In genomic region chr5:104373648-104374307, GRCm38 (mm10) we compare ENCODE assay signal across 29 mouse cellular contexts. TPM values are rescaled to one million over a fixed set of nuclear protein-coding genes. Genes with fewer than 3 reads are reported as not detected.
A peak's percentile ranks its signal among the peaks of the same experiment; 100 is the strongest.
DNase-seq lines count a peak whose midpoint lies in the region; ATAC-seq and TF ChIP-seq lines count a peak whose summit lies in the region.
"Had no signal": no experiment of that assay in that cellular context is flagged by ENCODE, and none has a peak within 500 bp of the region (broad histone marks: within the 10 kb centered on the region; RNA-seq: fewer than 3 reads in every experiment).

No protein-coding gene starts in this region.

- TF ChIP-seq POLR2A in myocyte (IDR thresholded peaks at IDR 0.05; ENCODE audit: insufficient read length, low read depth) = no peak

- no peaks in the 10 kb centered on the region for H3K79me2 ChIP-seq in myocyte (ENCODE audit: control insufficient read depth, insufficient read depth)

- no peak overlapping the region for H3K4me2 ChIP-seq in kidney, embryonic 15.5 days
- H3K4me2 ChIP-seq in lung, embryonic 14.5 days = no peak overlapping the region
- H3K4me2 ChIP-seq in embryonic facial prominence, embryonic 12.5 days (replicated peaks) = no peak overlapping the region
- H3K4me2 ChIP-seq in myocyte (ENCODE audit: low read depth) = peak overlapping the region; percentile 68
- H3K4me2 ChIP-seq: forebrain, embryonic 12.5 days; heart, embryonic 11.5 days; intestine, embryonic 15.5 days; midbrain, embryonic 13.5 days had no signal

- peak; percentile 52 for ATAC-seq in kidney, embryonic 15.5 days (replicated peaks; ENCODE audit: low FRiP score)
- peak; percentile 31; the same call in 1 of the 2 replicates for ATAC-seq in lung, embryonic 14.5 days (ENCODE audit: insufficient read depth)
- ATAC-seq in embryonic facial prominence, embryonic 12.5 days (ENCODE audit: insufficient number of reproducible peaks, insufficient read depth, low FRiP score, low TSS enrichment) = 0 out of 2 replicates have a peak, but pooled peaks have one; percentile 28
- ATAC-seq: hindbrain, embryonic 16.5 days; midbrain, embryonic 13.5 days had no signal

- no peak for TF ChIP-seq CTCF in lung, embryonic 14.5 days (IDR thresholded peaks at IDR 0.05; ENCODE audit: low read depth)

- no peak for DNase-seq in kidney, postnatal 25 days
- DNase-seq in lung, embryonic 14.5 days = no peak
- DNase-seq in lung, postnatal 4 days = no peak
- DNase-seq in gastrocnemius, postnatal 10 days = no peak
- DNase-seq: cerebellum, adult 11 months; thymus, postnatal 25 days had no signal

- 0 out of 2 replicates have a peak overlapping the region, but pooled peaks have one; percentile 19 for H3K27ac ChIP-seq in kidney, embryonic 15.5 days
- 0 out of 2 replicates have a peak overlapping the region, but pooled peaks have one; percentile 12 for H3K27ac ChIP-seq in lung, embryonic 14.5 days (ENCODE audit: low read depth)
- no peak overlapping the region for H3K27ac ChIP-seq in embryonic facial prominence, embryonic 12.5 days
- H3K27ac ChIP-seq: forebrain, embryonic 12.5 days; hindbrain, embryonic 10.5 days; intestine, embryonic 15.5 days; midbrain, embryonic 13.5 days had no signal

- no peaks in the 10 kb centered on the region for H3K36me3 ChIP-seq in kidney, embryonic 15.5 days
- H3K36me3 ChIP-seq in lung, embryonic 14.5 days (ENCODE audit: insufficient read depth) = no peaks in the 10 kb centered on the region
- H3K36me3 ChIP-seq in embryonic facial prominence, embryonic 12.5 days = no peaks in the 10 kb centered on the region
- no peaks in the 10 kb centered on the region for H3K36me3 ChIP-seq in myocyte (ENCODE audit: control insufficient read depth, insufficient read depth)
- H3K36me3 ChIP-seq: forebrain, embryonic 12.5 days; hindbrain, embryonic 10.5 days; intestine, embryonic 15.5 days; midbrain, embryonic 13.5 days had no signal

- H3K4me1 ChIP-seq in kidney, embryonic 15.5 days = peaks cover 20% of the 10 kb centered on the region
- peaks cover 13% of the 10 kb centered on the region; the same call in 1 of the 2 replicates for H3K4me1 ChIP-seq in lung, embryonic 14.5 days (ENCODE audit: insufficient read depth)
- peaks cover 10% of the 10 kb centered on the region; the same call in 1 of the 2 replicates for H3K4me1 ChIP-seq in embryonic facial prominence, embryonic 12.5 days
- H3K4me1 ChIP-seq: hindbrain, embryonic 10.5 days; midbrain, embryonic 13.5 days had no signal

- H3K9me3 ChIP-seq in kidney, embryonic 15.5 days (replicated peaks) = no peaks in the 10 kb centered on the region
- no peaks in the 10 kb centered on the region for H3K9me3 ChIP-seq in lung, embryonic 14.5 days (ENCODE audit: low read depth, low read length)
- H3K9me3 ChIP-seq in embryonic facial prominence, embryonic 12.5 days = no peaks in the 10 kb centered on the region
- H3K9me3 ChIP-seq: forebrain, embryonic 12.5 days; hindbrain, embryonic 10.5 days; intestine, embryonic 15.5 days; midbrain, embryonic 13.5 days had no signal

- H3K9ac ChIP-seq in kidney, embryonic 15.5 days = no peak overlapping the region
- no peak overlapping the region for H3K9ac ChIP-seq in lung, embryonic 14.5 days
- no peak overlapping the region for H3K9ac ChIP-seq in embryonic facial prominence, embryonic 12.5 days
- H3K9ac ChIP-seq: forebrain, embryonic 12.5 days; intestine, embryonic 15.5 days; midbrain, embryonic 13.5 days had no signal

- whole genome bisulfite sequencing in kidney, embryonic 15.5 days = 73% methylated on average over 4 of the region's 4 CpGs
- WGBS in lung, embryonic 14.5 days = 75% methylated on average over 4 of the region's 4 CpGs
- WGBS in embryonic facial prominence, embryonic 12.5 days = 82% methylated on average over 4 of the region's 4 CpGs

- H3ac ChIP-seq in myocyte (ENCODE audit: control insufficient read depth, insufficient read length) = no peak overlapping the region

- no peaks in the 10 kb centered on the region for H3K27me3 ChIP-seq in kidney, embryonic 15.5 days
- no peaks in the 10 kb centered on the region for H3K27me3 ChIP-seq in lung, embryonic 14.5 days (ENCODE audit: insufficient read depth, low read length)
- H3K27me3 ChIP-seq in embryonic facial prominence, embryonic 12.5 days = no peaks in the 10 kb centered on the region
- H3K27me3 ChIP-seq in myocyte (ENCODE audit: control insufficient read depth, insufficient read depth, insufficient read length) = no peaks in the 10 kb centered on the region
- H3K27me3 ChIP-seq: forebrain, embryonic 12.5 days; intestine, embryonic 15.5 days; midbrain, embryonic 13.5 days had no signal

- H3K4me3 ChIP-seq in kidney, embryonic 15.5 days (replicated peaks) = no peak overlapping the region
- no peak overlapping the region for H3K4me3 ChIP-seq in lung, embryonic 14.5 days (ENCODE audit: low read depth, low read length)
- H3K4me3 ChIP-seq in embryonic facial prominence, embryonic 12.5 days = no peak overlapping the region
- H3K4me3 ChIP-seq in myocyte = no peak overlapping the region
- H3K4me3 ChIP-seq: forebrain, embryonic 12.5 days; hindbrain, embryonic 10.5 days; intestine, embryonic 15.5 days; midbrain, embryonic 13.5 days had no signal

TF ChIP-seq in myocyte, 11 proteins besides CTCF, POLR2A, EP300 and RAD21:
- TF ChIP-seq REST (IDR thresholded peaks at IDR 0.05; ENCODE audit: insufficient read depth, insufficient read length) (no peak), TCF3 (IDR thresholded peaks at IDR 0.05; ENCODE audit: insufficient read length, low read depth) (no peak), CEBPB (IDR thresholded peaks at IDR 0.05; ENCODE audit: insufficient read depth, poor library complexity, severe bottlenecking) (no peak), POLR2AphosphoS2 (IDR thresholded peaks at IDR 0.05; ENCODE audit: insufficient read length, low read depth) (no peak), USF1 (IDR thresholded peaks at IDR 0.05; ENCODE audit: low read depth) (no peak), MYOD1 (IDR thresholded peaks at IDR 0.05; ENCODE audit: control insufficient read depth in 1 of 3, insufficient read length in 2 of 3, low read depth in 2 of 3) (no peak), TCF12 (IDR thresholded peaks at IDR 0.05; ENCODE audit: insufficient read depth, poor library complexity, severe bottlenecking) (no peak), E2F4 (IDR thresholded peaks at IDR 0.05; ENCODE audit: insufficient read depth) (no peak), MAX (IDR thresholded peaks at IDR 0.05; ENCODE audit: low read depth) (no peak), SRF (IDR thresholded peaks at IDR 0.05; ENCODE audit: control insufficient read depth, insufficient read length, low read depth) (no peak), MYOG (IDR thresholded peaks at IDR 0.05; ENCODE audit: control insufficient read depth in 1 of 3, insufficient read depth in 1 of 3, insufficient read length in 2 of 3, low read depth in 2 of 3) (no peak)

RNA-seq across cellular contexts. Expression of gene Mepe, which starts 48.6 kb away (rescaled TPM):
- polyA plus RNA-seq in kidney, embryonic 15.5 days (2015; fragmentation: Nextera tagmentation; extraction: Ambion mirVana) = 0.15 TPM in 1 of 2 replicates, not detected in the other
- polyA plus RNA-seq in lung, embryonic 14.5 days (2014; fragmentation: Nextera tagmentation; extraction: Ambion mirVana) = not detected in 2 replicates
- not detected in 2 replicates for polyA plus RNA-seq in embryonic facial prominence, embryonic 12.5 days (2016; fragmentation: Nextera tagmentation; extraction: Ambion mirVana)
- not detected for polyA plus RNA-seq in myocyte (2012; fragmentation: generic; extraction: Trizol)
- total RNA-seq in gastrocnemius, postnatal 10 days (2021) = under 1 TPM in 1 of 2 experiments, not detected in 1; 0.45 TPM
- total RNA-seq: adrenal gland, adult 2 months; adrenal gland, postnatal 4 days; common myeloid progenitor, adult 5-6 weeks; gastrocnemius, adult 8-10 months; granulocyte monocyte progenitor cell, adult 5-6 weeks; heart, postnatal 10 days; left cerebral cortex, postnatal 14 days; megakaryocyte progenitor cell, adult 5-6 weeks; MEL; monocyte, adult 5-6 weeks had no signal
- polyA plus RNA-seq: adrenal gland, adult 2 months; C2C12; forebrain, embryonic 12.5 days; heart, embryonic 11.5 days; hindbrain, embryonic 10.5 days; hindbrain, embryonic 16.5 days; intestine, embryonic 15.5 days; limb, embryonic 14.5 days; liver, embryonic 16.5 days; midbrain, embryonic 13.5 days; neural tube, embryonic 11.5 days had no signal
